Mouse (Mus musculus) ovary, postnatal 14 days (tissue): Measurements from ENCODE around the gene Dnase1l2.
"Not testable (repeated sequence)": the region's sequence is repeated elsewhere in the genome, so short reads cannot be mapped to it uniquely, and the experiment has no call there.

Source experiments
- DNase-seq: peaks from one replicate; pipeline ENCODE4 v3.0.0; 2022; ENCODE audit warnings: low spot score

Gene Dnase1l2

GRCm38 (mm10) chr17:24472512-24472911 lies 29.6 kb upstream of the Dnase1l2 start:
- DNase-seq: no peak

- DNase-seq: no peak
Observed at GRCm38 (mm10) chr17:24470701-24471527, 28.0 kb upstream of the Dnase1l2 start.

GRCm38 (mm10) chr17:24469910-24470602 lies 27.2 kb upstream of the Dnase1l2 start, which contains the start of the genes E4f1 and Pgp:
Gene E4f1 (minus strand): TSS chr17:24470313.
Gene Pgp (plus strand): TSS chr17:24470392.
- peak; percentile 97 for DNase-seq

DNA sequence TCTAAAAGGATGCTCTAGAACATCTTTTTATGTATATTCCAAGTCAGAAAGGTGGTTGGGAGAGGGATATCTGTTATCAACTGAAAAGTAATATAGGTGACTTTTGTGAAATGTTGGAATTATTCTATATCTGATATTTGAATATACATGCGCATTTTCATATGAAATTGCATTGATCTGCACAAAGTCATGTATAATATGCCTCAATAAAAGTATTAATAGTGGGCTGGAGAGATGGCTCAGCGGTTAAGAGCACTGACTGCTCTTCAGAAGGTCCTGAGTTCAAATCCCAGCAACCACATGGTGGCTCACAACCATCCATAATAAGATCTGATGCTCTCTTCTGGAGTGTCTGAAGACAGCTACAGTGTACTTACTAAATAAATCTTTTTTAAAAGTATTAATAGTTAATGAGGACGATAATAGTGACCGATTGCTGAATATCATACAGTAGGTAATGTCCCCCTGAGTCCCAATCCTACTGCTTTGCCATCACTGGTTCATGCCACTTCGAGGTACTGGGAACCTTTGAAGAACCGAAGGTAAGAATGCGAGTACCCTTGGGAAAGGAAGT lies 26.5 kb upstream of the Dnase1l2 start:
- no peak for DNase-seq

DNA sequence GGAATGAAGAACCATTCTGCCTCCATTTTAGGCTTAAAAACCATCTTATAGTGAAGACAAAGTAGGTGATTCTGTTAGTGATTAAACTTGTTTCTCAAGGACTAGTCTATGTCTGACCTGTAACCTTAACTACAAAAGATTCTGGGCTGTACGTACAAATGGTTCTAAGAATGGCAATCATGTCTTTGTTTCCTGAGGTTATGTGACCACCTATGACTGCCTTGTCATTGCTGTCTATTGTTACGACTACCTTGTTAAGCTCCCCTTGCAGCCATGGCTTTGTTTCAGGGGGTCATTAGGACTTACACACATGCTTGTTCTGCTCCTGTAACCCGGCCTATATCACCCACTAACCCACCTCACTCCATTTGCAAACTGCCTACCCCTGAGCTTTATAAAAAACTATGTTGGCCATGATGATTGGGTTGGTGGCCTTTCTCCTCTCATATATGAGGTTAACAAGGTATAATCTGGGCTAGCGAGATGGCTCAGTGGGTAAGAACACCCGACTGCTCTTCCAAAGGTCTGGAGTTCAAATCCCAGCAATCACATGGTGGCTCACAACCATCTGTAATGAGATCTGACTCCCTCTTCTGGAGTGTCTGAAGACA lies 25.8 kb upstream of the Dnase1l2 start:
- DNase-seq: no peak

GRCm38 (mm10) chr17:24463374-24464133 lies 20.6 kb upstream of the Dnase1l2 start:
- DNase-seq: no peak

- DNase-seq: no peak
Observed at GRCm38 (mm10) chr17:24462932-24463331, 20.0 kb upstream of the Dnase1l2 start.

DNA sequence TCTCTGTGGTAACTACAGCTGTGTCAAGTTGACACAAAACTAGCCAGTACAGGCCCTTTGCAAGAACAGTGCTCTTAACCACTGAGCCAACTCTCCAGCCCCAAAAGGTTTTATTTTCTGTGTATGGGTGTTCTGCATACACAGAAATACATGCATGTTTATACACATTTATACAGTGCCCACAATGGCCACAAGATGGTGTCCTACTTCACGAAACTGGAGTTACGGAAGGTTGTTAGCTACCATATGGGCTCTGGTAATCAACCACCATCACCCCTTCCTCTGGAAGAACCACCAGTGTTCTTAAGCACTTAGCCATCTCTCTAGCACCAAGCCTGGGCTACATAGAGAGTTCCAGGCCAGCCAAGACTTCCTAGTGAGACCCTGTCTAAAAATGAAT lies 18.7 kb upstream of the Dnase1l2 start:
- no peak for DNase-seq

- not testable (repeated sequence) for DNase-seq
Observed at GRCm38 (mm10) chr17:24455523-24456206, 12.8 kb upstream of the Dnase1l2 start.

- DNase-seq: peak; percentile 99
Observed at GRCm38 (mm10) chr17:24454756-24455522, 12.0 kb upstream of the Dnase1l2 start.

- no peak for DNase-seq
Observed at GRCm38 (mm10) chr17:24454218-24454755, 11.4 kb upstream of the Dnase1l2 start.

DNA sequence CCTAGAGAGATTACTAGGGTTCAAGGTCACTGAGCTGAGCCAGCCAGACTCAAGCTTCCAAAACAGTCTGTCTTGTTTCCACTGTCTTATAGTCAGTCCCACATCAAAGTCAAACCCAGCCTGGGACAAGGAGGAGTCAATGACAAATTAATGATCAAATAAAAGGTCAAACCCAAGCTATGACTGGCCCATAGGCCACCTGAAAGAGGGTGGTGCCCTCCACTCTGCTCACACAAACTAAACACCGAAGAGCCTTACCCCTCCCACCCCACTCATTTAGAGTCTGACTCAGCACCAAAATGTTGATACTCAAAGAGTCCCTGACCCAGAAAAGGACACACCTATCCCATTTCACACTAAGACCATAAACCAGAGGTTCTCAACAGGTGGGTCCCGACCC lies 10.5 kb upstream of the Dnase1l2 start:
- DNase-seq: no peak

DNA sequence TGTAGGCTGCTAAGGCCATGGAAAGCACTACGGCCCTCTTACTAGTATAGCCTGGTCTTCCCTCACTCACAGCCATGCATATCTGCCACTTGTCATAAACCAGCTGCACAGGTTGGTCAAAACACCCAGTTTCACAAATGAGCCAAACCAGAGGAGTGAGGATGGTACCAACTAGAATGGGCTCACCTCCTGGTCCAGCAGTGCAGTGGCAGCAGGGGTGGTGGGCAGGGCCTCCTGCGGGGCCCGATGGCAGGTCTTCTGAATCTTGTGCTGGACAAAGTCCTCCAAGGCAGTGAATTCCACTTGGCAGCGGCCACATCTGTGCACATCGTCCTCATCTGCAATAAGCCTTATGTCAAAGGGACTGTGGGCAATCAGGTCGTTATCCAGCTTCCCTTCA lies 8.3 kb upstream of the Dnase1l2 start:
- no peak for DNase-seq

DNA sequence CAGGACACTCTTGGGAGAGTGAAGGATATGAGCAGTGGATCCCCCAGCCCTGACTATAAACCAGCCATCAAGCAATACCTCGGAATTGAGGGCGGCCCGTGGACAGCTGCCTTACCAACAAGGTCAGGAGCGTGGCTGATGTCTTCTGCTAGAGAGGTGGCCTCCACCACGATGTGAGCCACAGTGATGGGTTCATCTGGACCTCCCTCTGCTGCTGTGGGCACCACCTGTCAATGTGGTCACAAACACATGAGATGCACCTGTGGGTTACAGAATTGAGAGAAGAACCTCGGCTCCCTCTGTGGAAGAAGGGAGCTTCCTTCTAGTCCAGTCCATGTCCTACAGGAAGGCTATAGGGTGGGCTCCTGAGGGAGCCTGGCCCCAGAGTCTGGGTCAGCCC lies 6.6 kb upstream of the Dnase1l2 start:
- no peak for DNase-seq

GRCm38 (mm10) chr17:24446590-24446989 lies 3.7 kb upstream of the Dnase1l2 start:
- DNase-seq: no peak

GRCm38 (mm10) chr17:24443409-24443808 lies 504 bp upstream of the Dnase1l2 start:
- DNase-seq: no peak

GRCm38 (mm10) chr17:24442107-24442506 lies 798 bp downstream of the Dnase1l2 start:
- no peak for DNase-seq

DNA sequence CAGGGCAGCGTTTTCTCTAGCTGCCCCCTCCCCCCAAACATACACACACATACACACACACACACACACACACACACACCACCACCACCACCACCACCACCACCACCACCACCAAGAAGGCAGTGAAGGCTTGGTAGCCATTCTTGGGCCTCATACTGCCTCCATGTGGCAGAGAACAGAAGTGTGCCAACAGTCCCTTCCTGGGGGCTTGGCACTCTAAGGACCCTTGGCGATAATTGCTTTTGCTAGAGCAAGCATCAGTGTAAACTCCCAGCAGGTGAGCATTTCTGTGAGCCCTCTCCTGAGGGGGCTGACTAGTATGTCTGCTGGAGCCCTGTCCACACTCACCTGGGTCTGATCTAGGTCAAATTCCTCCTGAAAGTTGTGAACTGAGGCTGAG lies 1.8 kb downstream of the Dnase1l2 start:
- no peak for DNase-seq

- no peak for DNase-seq
Observed at GRCm38 (mm10) chr17:24440377-24440776, 2.5 kb downstream of the Dnase1l2 start.

DNA sequence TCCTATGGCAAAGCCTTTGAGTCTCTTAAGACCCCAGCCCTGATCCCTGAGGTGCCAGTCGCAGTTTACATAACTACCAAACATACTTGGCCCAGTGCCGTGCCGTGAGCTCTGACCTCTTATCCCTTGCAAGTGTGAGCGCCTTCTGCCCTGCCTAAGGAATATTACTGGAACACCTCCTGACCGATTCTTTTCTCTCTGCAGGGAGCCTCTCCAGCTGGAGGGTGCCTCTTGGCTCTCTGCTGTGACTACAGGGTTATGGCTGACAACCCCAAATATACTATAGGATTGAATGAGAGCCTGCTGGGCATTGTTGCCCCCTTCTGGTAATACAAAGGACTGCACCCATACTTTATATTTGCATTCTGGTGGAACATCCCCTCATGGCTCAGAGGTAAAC lies 5.9 kb downstream of the Dnase1l2 start:
- no peak for DNase-seq
